Mouse (Mus musculus) bone marrow, adult 2 months (tissue): ENCODE measurements at regions not wholly inside any gene's neighbourhood (a gene's known extent, or its start where the extent isn't known, plus 50 kb on each side); places are given as distances from the start of the nearest gene placed in this dataset.

Experiments used
- CTCF ChIP-seq: fragments of 200-500 bp; IDR thresholded peaks from 2 replicates; pipeline ENCODE4 v1.5.1; 2011; ENCODE audit warnings: low read length, control low read depth; ENCODE audit not compliant: control insufficient read depth, insufficient read depth
- POLR2A ChIP-seq: fragments of 200-500 bp; IDR thresholded peaks from 2 replicates; pipeline ENCODE4 v1.6.1; 2011; ENCODE audit warnings: low read depth, mild to moderate bottlenecking, control low read depth, low read length, borderline replicate concordance; ENCODE audit not compliant: control insufficient read depth

- no peak for TF ChIP-seq CTCF
- TF ChIP-seq POLR2A: no peak
Observed at GRCm38 (mm10) chr15:10869879-10870278, 82.3 kb upstream of the C1qtnf3 start.
